Mouse (Mus musculus) stomach, embryonic 14.5 days (tissue): ENCODE measurements around the gene Gm19426. TPM values are rescaled to one million over a fixed set of nuclear protein-coding genes. Genes with fewer than 3 reads are reported as not detected.

Experiments
- ATAC-seq: fragments of 200-750 bp; cut with Nextera tagmentation; 2 replicates; pipeline ENCODE4 v1.8.0; 2017; ENCODE audit warnings: low read depth, moderate TSS enrichment; ENCODE audit not compliant: insufficient number of reproducible peaks, insufficient read depth, low FRiP score
- H3K27ac ChIP-seq: fragments of 300-500 bp; sonication (generic); 2 replicates; pipeline ENCODE4 v1.5.1; 2014; ENCODE audit warnings: mild to moderate bottlenecking, low read length, moderate library complexity, mixed read lengths
- H3K27me3 ChIP-seq: fragments of 300-500 bp; sonication (generic); 2 replicates; pipeline ENCODE4 v1.6.1; 2014; ENCODE audit warnings: low read length, control low read depth, mixed read lengths; ENCODE audit not compliant: control insufficient read depth, insufficient read depth
- H3K36me3 ChIP-seq: fragments of 300-500 bp; sonication (generic); 2 replicates; pipeline ENCODE4 v1.6.1; 2014; ENCODE audit warnings: mild to moderate bottlenecking, control low read depth, low read length, moderate library complexity, mixed read lengths; ENCODE audit not compliant: control insufficient read depth, insufficient read depth
- H3K4me1 ChIP-seq: fragments of 300-500 bp; sonication (generic); 2 replicates; pipeline ENCODE4 v1.6.1; 2014; ENCODE audit warnings: low read length, control low read depth, mixed read lengths; ENCODE audit not compliant: control insufficient read depth, insufficient read depth
- H3K4me2 ChIP-seq: fragments of 300-500 bp; sonication (generic); replicated peaks from 2 replicates; pipeline ENCODE4 v1.6.1; 2014; ENCODE audit warnings: low read depth, low read length, control low read depth
- H3K4me3 ChIP-seq: fragments of 300-500 bp; sonication (generic); 2 replicates; pipeline ENCODE4 v1.5.1; 2014; ENCODE audit warnings: low read depth, low read length, control low read depth
- H3K9ac ChIP-seq: fragments of 300-500 bp; sonication (generic); replicated peaks from 2 replicates; pipeline ENCODE4 v1.6.1; 2014; ENCODE audit warnings: low read depth, mild to moderate bottlenecking, control low read depth, low read length, moderate library complexity, mixed read lengths
- H3K9me3 ChIP-seq: fragments of 300-500 bp; sonication (generic); 2 replicates; pipeline ENCODE4 v1.6.1; 2016; ENCODE audit warnings: low read depth, low read length, control low read depth; ENCODE audit not compliant: control insufficient read depth
- WGBS: fragments of 180-500 bp; shearing (Covaris S2); extraction: QIAGEN DNeasy Blood & Tissue Kit; methylation state at CpG from one replicate; pipeline ENCODE4 v1.1.7; 2014; 5-methylcytosine and 5-hydroxymethylcytosine counted together
- polyA plus RNA-seq: library from polyadenylated mRNA; unstranded; fragments of >200 nt; fragmentation: Nextera tagmentation; extraction: Ambion mirVana; gene quantifications from 2 replicates; pipeline ENCODE4 v1.2.1, GENCODE M21; 2014

Gene Gm19426
- polyA plus RNA-seq: 5.1 and 5.9 TPM in 2 replicates

- H3K4me3 ChIP-seq: peak within 1 kb of the TSS; percentile 92
- H3K27ac ChIP-seq: peak within 1 kb of the TSS; percentile 100
- no peaks in the 10 kb centered on the region for H3K27me3 ChIP-seq
- peak within 1 kb of the TSS; percentile 77 for H3K4me2 ChIP-seq
- no peaks in the 10 kb centered on the region for H3K9me3 ChIP-seq
- H3K36me3 ChIP-seq: peaks cover 10% of the 10 kb centered on the region; the same call in 1 of the 2 replicates
- peaks cover 33% of the 10 kb centered on the region; the same call in 1 of the 2 replicates for H3K4me1 ChIP-seq
- WGBS: 1% methylated on average over 25 of the region's 25 CpGs
- peak; percentile 93 for ATAC-seq
- H3K9ac ChIP-seq: peak within 1 kb of the TSS; percentile 98
Measured at GRCm38 (mm10) chr2:84743561-84743960, at the start of gene Gm19426. Gene Gm19426, minus strand, starts transcription at chr2:84743655.

GRCm38 (mm10) chr2:84793154-84793553 is 49.7 kb upstream of the Gm19426 start:
- ATAC-seq: no peak
- WGBS: 88% methylated on average over 3 of the region's 3 CpGs
- no peak overlapping the region for H3K27ac ChIP-seq

GRCm38 (mm10) chr2:84792516-84792915 is 49.1 kb upstream of the Gm19426 start:
- 69% methylated on average over 3 of the region's 3 CpGs for WGBS
- Histone ChIP-seq H3K4me1 (no peaks in the 10 kb centered on the region), H3K4me3 (no peak overlapping the region), H3K9ac (no peak overlapping the region), H3K4me2 (no peak overlapping the region), H3K9me3 (no peaks in the 10 kb centered on the region; the same call in 1 of the 2 replicates), H3K36me3 (no peaks in the 10 kb centered on the region), H3K27me3 (no peaks in the 10 kb centered on the region), H3K27ac (no peak overlapping the region)
- no peak for ATAC-seq

More at GRCm38 (mm10) chr2:84793154-84793553, 49.7 kb upstream of the Gm19426 start:
- Histone ChIP-seq H3K27me3 (no peaks in the 10 kb centered on the region), H3K36me3 (no peaks in the 10 kb centered on the region), H3K4me3 (no peak overlapping the region), H3K4me1 (no peaks in the 10 kb centered on the region), H3K9ac (no peak overlapping the region), H3K4me2 (no peak overlapping the region), H3K9me3 (no peaks in the 10 kb centered on the region; the same call in 1 of the 2 replicates)

- H3K9ac ChIP-seq: no peak overlapping the region
- WGBS: 56% methylated on average over 9 of the region's 9 CpGs
- no peaks in the 10 kb centered on the region; the same call in 1 of the 2 replicates for H3K9me3 ChIP-seq
- no peaks in the 10 kb centered on the region for H3K36me3 ChIP-seq
- no peak overlapping the region for H3K27ac ChIP-seq
- ATAC-seq: no peak
- no peaks in the 10 kb centered on the region for H3K4me1 ChIP-seq
- no peak overlapping the region for H3K4me3 ChIP-seq
- no peak overlapping the region for H3K4me2 ChIP-seq
- H3K27me3 ChIP-seq: no peaks in the 10 kb centered on the region
Measured at GRCm38 (mm10) chr2:84790418-84790817, 47.0 kb upstream of the Gm19426 start.

GRCm38 (mm10) chr2:84788316-84788715 is 44.9 kb upstream of the Gm19426 start:
- Histone ChIP-seq H3K9ac (no peak overlapping the region), H3K9me3 (no peaks in the 10 kb centered on the region), H3K27me3 (no peaks in the 10 kb centered on the region), H3K36me3 (no peaks in the 10 kb centered on the region), H3K27ac (no peak overlapping the region), H3K4me1 (peaks cover 4% of the 10 kb centered on the region; the same call in 1 of the 2 replicates), H3K4me3 (no peak overlapping the region), H3K4me2 (no peak overlapping the region)
- ATAC-seq: no peak
- WGBS: 70% methylated on average over 3 of the region's 3 CpGs

- H3K9ac ChIP-seq: no peak overlapping the region
- no peaks in the 10 kb centered on the region for H3K27me3 ChIP-seq
- ATAC-seq: peak; percentile 71; the same call in 1 of the 2 replicates
- H3K4me1 ChIP-seq: peaks cover 4% of the 10 kb centered on the region; the same call in 1 of the 2 replicates
- whole genome bisulfite sequencing: 36% methylated on average over 3 of the region's 3 CpGs
- no peak overlapping the region for H3K4me3 ChIP-seq
- no peaks in the 10 kb centered on the region for H3K9me3 ChIP-seq
- peak overlapping the region; percentile 53; the same call in 1 of the 2 replicates for H3K27ac ChIP-seq
- H3K36me3 ChIP-seq: no peaks in the 10 kb centered on the region
- no peak overlapping the region for H3K4me2 ChIP-seq
Measured at GRCm38 (mm10) chr2:84783840-84784566, 40.5 kb upstream of the Gm19426 start.

DNA sequence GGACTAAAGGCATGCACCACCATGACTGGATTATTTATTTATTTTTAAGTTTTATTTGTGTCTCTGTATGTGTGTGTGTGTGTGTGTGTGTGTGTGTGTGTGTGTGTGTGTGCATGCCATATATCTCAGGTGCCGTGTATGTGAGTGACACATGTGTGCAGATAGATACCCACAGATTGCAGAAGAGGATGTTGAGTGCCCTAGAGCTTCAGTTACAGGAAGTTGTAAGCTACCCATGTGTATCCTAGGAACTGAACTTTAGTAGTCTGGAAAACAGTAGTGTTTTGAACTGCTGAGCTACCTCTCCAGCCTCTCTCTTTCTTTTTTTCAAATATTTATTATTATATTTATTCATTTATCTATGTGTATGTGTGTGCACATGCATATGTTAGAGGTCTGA is 39.9 kb upstream of the Gm19426 start:
- Histone ChIP-seq H3K36me3 (no peaks in the 10 kb centered on the region), H3K4me3 (no peak overlapping the region), H3K27ac (no peak overlapping the region), H3K4me1 (peaks cover 4% of the 10 kb centered on the region; the same call in 1 of the 2 replicates), H3K9me3 (no peaks in the 10 kb centered on the region), H3K4me2 (no peak overlapping the region), H3K9ac (no peak overlapping the region), H3K27me3 (no peaks in the 10 kb centered on the region)
- WGBS: 78% methylated on average over 1 of the region's 1 CpGs
- no peak for ATAC-seq

GRCm38 (mm10) chr2:84779210-84779609 is 35.8 kb upstream of the Gm19426 start:
- no peak for ATAC-seq

More at GRCm38 (mm10) chr2:84779210-84779609, 35.8 kb upstream of the Gm19426 start:
- no peak overlapping the region for H3K4me2 ChIP-seq
- no peaks in the 10 kb centered on the region for H3K27me3 ChIP-seq
- H3K9me3 ChIP-seq: no peaks in the 10 kb centered on the region
- H3K36me3 ChIP-seq: no peaks in the 10 kb centered on the region
- H3K27ac ChIP-seq: no peak overlapping the region
- no peak overlapping the region for H3K4me3 ChIP-seq
- no peak overlapping the region for H3K9ac ChIP-seq
- WGBS: 56% methylated on average over 6 of the region's 6 CpGs
- H3K4me1 ChIP-seq: peaks cover 9% of the 10 kb centered on the region
